Mouse (Mus musculus): ENCODE measurements around the gene Ak7.

DNA sequence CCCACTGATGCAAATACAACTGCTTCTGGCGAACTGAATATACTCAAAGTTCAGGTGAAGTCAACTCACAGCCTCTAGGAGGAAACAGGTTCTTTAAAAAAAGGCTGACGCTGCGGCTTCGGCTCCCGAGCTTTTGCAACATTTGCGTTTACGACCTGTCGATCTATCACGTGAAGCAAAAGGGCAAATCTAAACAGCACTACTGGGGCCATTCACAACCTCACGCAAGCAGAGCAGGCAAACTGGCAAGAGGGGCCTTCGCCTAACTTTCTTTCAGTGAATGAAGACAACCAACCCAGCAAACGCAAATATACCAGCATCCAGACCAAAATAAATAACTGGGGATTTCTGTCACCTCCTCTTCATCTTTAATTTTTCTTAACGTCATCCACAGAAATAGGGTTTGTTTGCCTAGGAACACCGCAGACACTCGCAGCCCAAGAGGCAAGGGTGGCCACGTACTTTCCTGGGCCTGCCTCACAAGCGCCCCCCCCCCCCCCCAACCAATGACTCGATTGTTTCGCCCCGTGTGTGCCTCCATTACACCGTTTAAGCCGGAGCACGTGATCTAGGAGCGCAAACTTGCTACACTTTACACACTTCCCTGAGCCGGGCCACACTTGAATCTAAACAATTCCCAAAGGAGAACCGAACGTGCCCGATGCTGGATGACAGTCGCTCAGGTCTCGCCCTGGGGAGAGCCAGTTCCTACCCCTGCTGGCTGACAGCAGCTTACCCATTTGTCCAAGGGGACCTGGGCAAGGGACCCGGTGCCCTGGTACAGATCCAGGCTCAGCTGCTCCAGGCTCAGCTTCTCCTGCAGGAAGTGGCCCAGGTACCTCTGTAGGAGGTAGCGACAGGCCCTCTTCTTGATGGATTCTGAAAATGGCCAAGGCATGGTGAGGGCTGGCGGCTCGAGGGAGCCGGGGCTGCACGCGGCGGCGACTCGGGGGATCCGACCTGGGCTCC is 21.6 kb upstream of the Ak7 start, which contains the start of gene Gskip:
- TF ChIP-seq KAT2A (IDR thresholded peaks at IDR 0.05; ENCODE audit: insufficient replicate concordance, low read length): no peak
- no peak for TF ChIP-seq SMC3 (IDR thresholded peaks at IDR 0.05; ENCODE audit: low read depth, low read length)
- TF ChIP-seq BHLHE40 (IDR thresholded peaks at IDR 0.05; ENCODE audit: low read depth, low read length): peak; percentile 78
- TF ChIP-seq HCFC1 (IDR thresholded peaks at IDR 0.05; ENCODE audit: low read depth, low read length): peak; percentile 45
- TF ChIP-seq MEF2A (IDR thresholded peaks at IDR 0.05; ENCODE audit: borderline replicate concordance, low read depth, low read length): no peak
- no peak for TF ChIP-seq POLR2A (IDR thresholded peaks at IDR 0.05; ENCODE audit: low read depth, low read length)
- no peak for TF ChIP-seq EP300 (IDR thresholded peaks at IDR 0.05; ENCODE audit: low read length)
